Mouse (Mus musculus) ES-Bruce4 (cell line): ENCODE measurements around the gene Birc6. TPM values are rescaled to one million over a fixed set of nuclear protein-coding genes. Genes with fewer than 3 reads are reported as not detected.

Source experiments
- H3K27ac ChIP-seq: 2 replicates; pipeline ENCODE4 v1.5.1; 2012; ENCODE audit warnings: low read length, inconsistent platforms; ENCODE audit not compliant: insufficient read depth
- H3K27me3 ChIP-seq: 2 replicates; pipeline ENCODE4 v1.6.1; 2012; ENCODE audit warnings: mild to moderate bottlenecking, low read length, inconsistent platforms; ENCODE audit not compliant: control insufficient read depth, poor library complexity, insufficient read depth, severe bottlenecking
- H3K36me3 ChIP-seq: 2 replicates; pipeline ENCODE4 v1.6.1; 2012; ENCODE audit warnings: inconsistent platforms, mild to moderate bottlenecking, low read length, moderate library complexity; ENCODE audit not compliant: control insufficient read depth, poor library complexity, insufficient read depth, severe bottlenecking
- H3K4me1 ChIP-seq: one replicate; pipeline ENCODE4 v1.8.1; 2011; ENCODE audit warnings: low read length; ENCODE audit not compliant: control insufficient read depth, insufficient read depth
- H3K4me3 ChIP-seq: 2 replicates; pipeline ENCODE4 v1.5.1; 2011; ENCODE audit warnings: low read depth, mild to moderate bottlenecking, low read length
- H3K9ac ChIP-seq: 2 replicates; pipeline ENCODE4 v1.6.1; 2012; ENCODE audit warnings: low read depth, mild to moderate bottlenecking, inconsistent platforms; ENCODE audit not compliant: poor library complexity, severe bottlenecking
- H3K9me3 ChIP-seq: replicated peaks from 2 replicates; pipeline ENCODE4 v1.6.1; 2012; ENCODE audit warnings: mild to moderate bottlenecking, low read length, inconsistent platforms; ENCODE audit not compliant: control insufficient read depth, poor library complexity, insufficient read depth, severe bottlenecking
- CTCF ChIP-seq: IDR thresholded peaks from one replicate; pipeline ENCODE4 v1.8.1; 2011; ENCODE audit warnings: low read depth, low read length
- EP300 ChIP-seq: IDR thresholded peaks from 2 replicates; pipeline ENCODE4 v1.6.1; 2011; ENCODE audit warnings: low read depth, low read length; ENCODE audit not compliant: insufficient read depth
- POLR2A ChIP-seq: IDR thresholded peaks from one replicate; pipeline ENCODE4 v1.8.1; 2011; ENCODE audit warnings: low read length; ENCODE audit not compliant: insufficient read depth
- polyA plus RNA-seq: library from polyadenylated mRNA; stranded (reverse); fragments of >200 nt; gene quantifications from 2 replicates; pipeline ENCODE4 v1.2.4, GENCODE M21; 2011; ENCODE audit warnings: low read depth; ENCODE audit not compliant: missing spikeins, insufficient read depth, insufficient read length

Gene Birc6
- polyA plus RNA-seq, 1 experiment, result 132 TPM

GRCm38 (mm10) chr17:74749659-74750058 lies 221.6 kb downstream of the Birc6 start:
- no peaks in the 10 kb centered on the region for H3K9me3 ChIP-seq
- H3K4me1 ChIP-seq, result no peaks in the 10 kb centered on the region
- H3K27ac ChIP-seq, result no peak overlapping the region
- no peak overlapping the region for H3K9ac ChIP-seq
- H3K36me3 ChIP-seq, result 0 out of 2 replicates have a peak, but pooled peaks cover 2% of the 10 kb centered on the region
- no peak for TF ChIP-seq CTCF
- TF ChIP-seq EP300, result no peak
- no peak for TF ChIP-seq POLR2A
- no peaks in the 10 kb centered on the region for H3K27me3 ChIP-seq
- no peak overlapping the region for H3K4me3 ChIP-seq

DNA sequence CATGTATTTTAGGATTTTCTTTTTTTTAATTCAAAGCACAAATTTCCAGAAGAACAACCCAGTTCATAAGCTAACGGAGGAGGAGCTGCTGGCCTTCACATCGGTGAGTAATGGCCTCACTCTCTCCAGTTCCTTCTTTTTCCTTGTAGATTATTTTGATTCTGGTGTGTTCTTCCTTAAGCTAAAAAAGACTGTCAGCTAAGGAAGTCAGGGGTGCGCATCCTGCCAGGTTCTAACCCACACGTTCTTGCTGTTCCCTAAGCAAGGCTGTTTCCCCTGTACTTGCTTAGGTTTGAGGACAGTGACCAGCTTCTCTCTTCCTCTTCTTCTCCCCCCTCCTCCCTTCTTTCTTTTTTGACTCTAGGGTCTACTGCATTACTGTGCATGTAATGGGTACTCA lies 222.9 kb downstream of the Birc6 start:
- no peaks in the 10 kb centered on the region for H3K27me3 ChIP-seq
- H3K4me1 ChIP-seq, result no peaks in the 10 kb centered on the region
- TF ChIP-seq EP300 (no peak), CTCF (no peak), POLR2A (no peak)
- 0 out of 2 replicates have a peak, but pooled peaks cover 2% of the 10 kb centered on the region for H3K36me3 ChIP-seq
- no peak overlapping the region for H3K4me3 ChIP-seq
- no peak overlapping the region for H3K9ac ChIP-seq
- H3K27ac ChIP-seq, result no peak overlapping the region
- no peaks in the 10 kb centered on the region for H3K9me3 ChIP-seq

Other genes starting within 250 kb of the Birc6 start
- gene Memo1, start 232.8 kb upstream of the Birc6 start, polyA plus RNA-seq, result 72.7 and 74.6 TPM in 2 replicates
- 244 and 257 TPM in 2 replicates for gene Dpy30, start 204.4 kb upstream of the Birc6 start, polyA plus RNA-seq
- 30.1 and 30.6 TPM in 2 replicates for gene Spast, start 189.3 kb upstream of the Birc6 start, polyA plus RNA-seq
- gene Slc30a6, start 132.7 kb upstream of the Birc6 start, polyA plus RNA-seq, result 40.0 and 48.1 TPM in 2 replicates
- gene Nlrc4, start 69.2 kb upstream of the Birc6 start, polyA plus RNA-seq, result 0.55 and 0.56 TPM in 2 replicates
- 82.5 and 128 TPM in 2 replicates for gene Yipf4, start 38.8 kb upstream of the Birc6 start, polyA plus RNA-seq
- gene Ttc27, start 189.4 kb downstream of the Birc6 start, polyA plus RNA-seq, result 58.9 TPM in 2 replicates